Mouse (Mus musculus) cerebellum, adult 2 months (tissue): Measurements from ENCODE around the gene Jmjd7.

Experiments
- CTCF ChIP-seq: fragments of 200-500 bp; IDR thresholded peaks from 2 replicates; pipeline ENCODE4 v1.5.1; 2011; ENCODE audit warnings: low read depth, mild to moderate bottlenecking, control low read depth, low read length, moderate library complexity, borderline replicate concordance; ENCODE audit not compliant: insufficient read depth
- POLR2A ChIP-seq: fragments of 200-500 bp; IDR thresholded peaks from 2 replicates; pipeline ENCODE4 v1.6.1; 2011; ENCODE audit warnings: low read length, control low read depth, borderline replicate concordance; ENCODE audit not compliant: insufficient read depth

DNA sequence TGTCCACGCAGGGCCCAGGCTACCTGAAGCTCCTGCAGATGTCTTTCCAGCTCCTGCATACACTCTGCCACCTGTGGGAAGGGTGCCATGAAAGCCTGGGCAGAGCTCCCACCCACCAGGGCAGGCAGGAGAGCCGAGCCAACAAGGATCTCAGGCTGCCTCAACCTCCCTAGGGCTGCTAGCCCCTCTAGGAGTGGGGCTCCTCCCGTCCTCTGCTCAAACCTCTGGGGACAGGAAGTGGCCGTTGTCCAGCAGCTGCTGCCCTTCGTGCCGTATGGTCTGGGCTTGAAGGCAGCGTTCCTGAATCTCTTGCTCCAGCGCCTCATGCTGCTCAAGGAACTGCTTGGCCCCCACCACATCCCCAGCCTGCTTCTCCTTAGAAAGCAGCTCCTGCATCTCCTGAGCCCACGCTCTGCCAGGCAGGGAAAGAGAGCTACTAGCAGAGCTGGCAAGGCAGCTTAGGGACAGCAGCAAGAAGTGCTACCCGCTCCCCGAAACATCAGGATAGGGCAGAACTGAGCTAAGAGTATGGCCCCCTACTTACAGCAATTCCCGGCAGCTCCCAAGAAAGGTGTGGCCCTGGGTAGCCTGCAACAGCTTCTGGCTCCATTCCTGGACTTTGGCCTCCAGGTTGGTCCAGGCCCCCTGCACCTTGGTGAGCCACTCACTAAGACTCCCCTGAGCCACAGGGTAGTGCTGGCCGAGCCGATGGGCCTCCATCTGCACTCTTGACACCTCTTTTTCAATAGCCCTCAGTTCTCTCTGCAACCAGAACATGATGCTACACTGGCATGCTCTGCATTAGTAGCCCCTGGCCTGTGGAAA lies 19.4 kb downstream of the Jmjd7 start:
- no peak for TF ChIP-seq CTCF
- TF ChIP-seq POLR2A: no peak
